Comparison of ENCODE assay signal across 9 mouse cellular contexts in genomic region chr14:28508288-28509258, GRCm38 (mm10). TPM values are rescaled to one million over a fixed set of nuclear protein-coding genes. Genes with fewer than 3 reads are reported as not detected.
DNase-seq lines count a peak whose midpoint lies in the region; ATAC-seq and TF ChIP-seq lines count a peak whose summit lies in the region.
"Had no signal": no experiment of that assay in that cellular context is flagged by ENCODE, and none has a peak within 500 bp of the region (broad histone marks: within the 10 kb centered on the region; RNA-seq: fewer than 3 reads in every experiment).

No protein-coding gene starts in this region.

- WGBS in embryonic facial prominence, embryonic 12.5 days = 6% methylated on average over 27 of the region's 27 CpGs
- 16% methylated on average over 27 of the region's 27 CpGs for WGBS in hindbrain, postnatal 0 days
- WGBS in neural tube, embryonic 14.5 days = 15% methylated on average over 27 of the region's 27 CpGs

- H3K4me1 ChIP-seq in embryonic facial prominence, embryonic 12.5 days = peaks cover 27% of the 10 kb centered on the region
- peaks cover 9% of the 10 kb centered on the region; the same call in 1 of the 2 replicates for H3K4me1 ChIP-seq in hindbrain, postnatal 0 days (ENCODE audit: insufficient read depth, low read length)
- peaks cover 28% of the 10 kb centered on the region for H3K4me1 ChIP-seq in neural tube, embryonic 14.5 days (ENCODE audit: control insufficient read depth, insufficient read depth, low read length)

- no peaks in the 10 kb centered on the region for H3K9me3 ChIP-seq in embryonic facial prominence, embryonic 12.5 days
- no peaks in the 10 kb centered on the region for H3K9me3 ChIP-seq in hindbrain, postnatal 0 days (ENCODE audit: low read length)
- H3K9me3 ChIP-seq in neural tube, embryonic 14.5 days (ENCODE audit: control insufficient read depth, low read length) = no peaks in the 10 kb centered on the region

- intact Hi-C loops in gastrocnemius, postnatal 36 days (cut with DNase I) = loop anchor here (5.0 kb wide), 1 partner anchor 416 kb away; no protein-coding TSS in a partner anchor

- H3K36me3 ChIP-seq in embryonic facial prominence, embryonic 12.5 days = peaks cover 5% of the 10 kb centered on the region; the same call in 1 of the 2 replicates
- no peaks in the 10 kb centered on the region for H3K36me3 ChIP-seq in hindbrain, postnatal 0 days (ENCODE audit: insufficient read depth, low read length)
- H3K36me3 ChIP-seq in neural tube, embryonic 14.5 days (ENCODE audit: control insufficient read depth, insufficient read depth, low read length) = no peaks in the 10 kb centered on the region

- H3K27ac ChIP-seq in embryonic facial prominence, embryonic 12.5 days = peak overlapping the region; percentile 99
- H3K27ac ChIP-seq in hindbrain, postnatal 0 days = no peak overlapping the region
- no peak overlapping the region for H3K27ac ChIP-seq in neural tube, embryonic 14.5 days (ENCODE audit: low read depth, low read length)

- peak overlapping the region; percentile 77 for H3K4me3 ChIP-seq in embryonic facial prominence, embryonic 12.5 days
- H3K4me3 ChIP-seq in hindbrain, postnatal 0 days (ENCODE audit: low read length) = peak overlapping the region; percentile 45
- H3K4me3 ChIP-seq in neural tube, embryonic 14.5 days (ENCODE audit: low read depth, low read length) = peak overlapping the region; percentile 31

- peak; percentile 36 to 40 for DNase-seq in kidney, postnatal 4 days
- DNase-seq in kidney, postnatal 36 days = no peak
- peak; percentile 37 for DNase-seq in hindbrain, postnatal 0 days (ENCODE audit: low spot score)
- no peak for DNase-seq in adipocyte (ENCODE audit: low spot score)
- DNase-seq in left cerebral cortex, adult 8-10 months (ENCODE audit: low spot score in 2 of 2) = no peak
- DNase-seq in gastrocnemius, postnatal 36 days = no peak

- TF ChIP-seq CTCF in hindbrain, postnatal 0 days (IDR thresholded peaks at IDR 0.05; ENCODE audit: low read depth) = no peak

- peak overlapping the region; percentile 88 for H3K4me2 ChIP-seq in embryonic facial prominence, embryonic 12.5 days (replicated peaks)
- H3K4me2 ChIP-seq in hindbrain, postnatal 0 days (ENCODE audit: low read depth, low read length) = peak overlapping the region; percentile 84
- peak overlapping the region; percentile 95 for H3K4me2 ChIP-seq in neural tube, embryonic 14.5 days (ENCODE audit: low read depth, low read length)

- ATAC-seq in embryonic facial prominence, embryonic 12.5 days (ENCODE audit: insufficient number of reproducible peaks, insufficient read depth, low FRiP score, low TSS enrichment) = no peak
- ATAC-seq in hindbrain, postnatal 0 days = no peak
- ATAC-seq in neural tube, embryonic 14.5 days (ENCODE audit: low read depth) = no peak

- peaks cover 2% of the 10 kb centered on the region; the same call in 1 of the 2 replicates for H3K27me3 ChIP-seq in embryonic facial prominence, embryonic 12.5 days
- peaks cover 3% of the 10 kb centered on the region; the same call in 1 of the 2 replicates for H3K27me3 ChIP-seq in hindbrain, postnatal 0 days (ENCODE audit: insufficient read depth, low read length)
- H3K27me3 ChIP-seq in neural tube, embryonic 14.5 days (ENCODE audit: control insufficient read depth, insufficient read depth, low read length) = peaks cover 15% of the 10 kb centered on the region

- H3K9ac ChIP-seq in embryonic facial prominence, embryonic 12.5 days = peak overlapping the region; percentile 94
- H3K9ac ChIP-seq in hindbrain, postnatal 0 days (replicated peaks; ENCODE audit: low read length) = peak overlapping the region; percentile 47
- peak overlapping the region; percentile 39; the same call in 1 of the 2 replicates for H3K9ac ChIP-seq in neural tube, embryonic 14.5 days (replicated peaks; ENCODE audit: low read depth, low read length)

RNA-seq across cellular contexts. Expression of gene Wnt5a, which starts 4.0 kb away (rescaled TPM):
- 91.5 and 117 TPM in 2 replicates for polyA plus RNA-seq in embryonic facial prominence, embryonic 12.5 days (2016; fragmentation: Nextera tagmentation; extraction: Ambion mirVana)
- 18.3 and 21.0 TPM in 2 replicates for total RNA-seq in hindbrain, postnatal 0 days (2014; rRNA removed)
- 17.8 and 19.6 TPM in 2 replicates for polyA plus RNA-seq in hindbrain, postnatal 0 days (2015; fragmentation: Nextera tagmentation; extraction: Ambion mirVana)
- polyA plus RNA-seq in neural tube, embryonic 14.5 days (2014; fragmentation: Nextera tagmentation; extraction: Ambion mirVana) = 14.2 and 16.6 TPM in 2 replicates
- 10 to 100 TPM in 1 of 4 experiments, 1 to 10 TPM in 3; 6.7 to 12.9 (median 8.7) TPM for total RNA-seq in left cerebral cortex, adult 8-10 months (2022)
- 1 to 10 TPM; 4.9 to 5.1 TPM for total RNA-seq in gastrocnemius, postnatal 36 days (2021)
- total RNA-seq: MEL had no signal

Comparison
In these comparisons a context has a peak if more than half of its experiments do, and no peak if none do; other contexts are left out.
1. DNase-seq: peak in kidney, postnatal 4 days (2 of 2) and hindbrain, postnatal 0 days (single experiment); none in kidney, postnatal 36 days (0 of 2), adipocyte (single experiment), left cerebral cortex, adult 8-10 months (0 of 2) and gastrocnemius, postnatal 36 days (0 of 2).
2. H3K9ac ChIP-seq: peak in every context shown above with its lines; median percentile 94 in embryonic facial prominence, embryonic 12.5 days; 47 in hindbrain, postnatal 0 days; 39 in neural tube, embryonic 14.5 days.
3. Peak in every context shown above with its lines, with median percentiles within 50 percentile points of each other: H3K4me2 ChIP-seq and H3K4me3 ChIP-seq.